Mouse (Mus musculus): ENCODE measurements at regions not wholly inside any gene's neighbourhood (a gene's known extent, or its start where the extent isn't known, plus 50 kb on each side); places are given as distances from the start of the nearest gene placed in this dataset.

DNA sequence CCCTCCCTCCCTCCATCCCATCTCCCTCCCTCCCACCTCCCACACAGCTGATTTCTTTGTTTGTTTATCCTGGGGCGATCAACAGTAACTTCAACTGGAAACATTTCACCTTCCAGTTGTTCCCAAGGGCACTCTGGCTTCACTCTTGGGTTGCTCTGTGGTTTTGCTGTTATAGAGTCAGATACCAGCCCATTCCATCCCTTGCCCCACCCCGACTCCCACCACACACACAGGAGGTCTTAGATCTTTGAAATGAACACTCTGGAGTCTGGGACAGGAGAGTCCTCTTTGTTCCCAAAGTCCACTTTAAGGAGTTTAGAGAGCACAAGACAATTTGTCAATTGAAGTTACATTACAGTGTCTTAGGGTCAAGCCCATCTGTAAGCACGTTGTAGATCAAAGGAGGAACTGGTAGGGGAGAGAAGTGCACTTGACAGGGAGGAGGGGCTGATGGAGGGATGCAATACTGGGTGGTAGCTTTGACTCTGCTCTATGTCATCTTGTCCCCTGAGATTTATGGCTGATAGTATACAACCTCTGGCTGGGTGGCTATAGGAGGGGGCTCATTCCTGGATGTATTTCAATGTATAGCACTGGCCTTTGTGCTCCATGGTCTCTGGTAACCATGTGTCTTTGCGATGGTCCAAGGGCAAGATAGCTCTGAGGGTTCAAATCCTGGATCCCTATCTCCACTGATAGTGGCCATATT, 313.9 kb downstream of the Glrx3 start:
- no peak for DNase-seq

GRCm38 (mm10) chr7:137765961-137766360, 328.5 kb downstream of the Glrx3 start:
- no peak for DNase-seq

DNA sequence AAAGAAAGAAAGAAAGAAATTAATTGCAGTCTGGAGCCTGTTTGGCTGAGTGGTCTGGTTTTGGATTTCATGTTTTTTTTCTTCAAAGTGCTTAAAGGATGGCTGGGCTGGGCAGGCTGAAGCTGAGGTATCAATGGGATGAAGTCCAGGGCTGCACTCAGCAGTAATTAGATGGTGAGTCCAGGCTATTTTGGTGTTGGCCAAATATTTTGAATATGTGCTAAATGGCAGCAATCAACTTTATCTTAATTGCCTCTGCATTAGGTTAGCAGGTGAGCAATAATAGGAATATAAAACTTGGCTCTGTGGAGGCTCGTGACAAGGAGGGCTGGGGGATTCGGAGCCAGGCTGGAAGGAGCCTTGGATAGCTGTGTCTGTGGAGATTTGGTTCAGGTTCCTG, 329.3 kb downstream of the Glrx3 start:
- no peak for DNase-seq

DNA sequence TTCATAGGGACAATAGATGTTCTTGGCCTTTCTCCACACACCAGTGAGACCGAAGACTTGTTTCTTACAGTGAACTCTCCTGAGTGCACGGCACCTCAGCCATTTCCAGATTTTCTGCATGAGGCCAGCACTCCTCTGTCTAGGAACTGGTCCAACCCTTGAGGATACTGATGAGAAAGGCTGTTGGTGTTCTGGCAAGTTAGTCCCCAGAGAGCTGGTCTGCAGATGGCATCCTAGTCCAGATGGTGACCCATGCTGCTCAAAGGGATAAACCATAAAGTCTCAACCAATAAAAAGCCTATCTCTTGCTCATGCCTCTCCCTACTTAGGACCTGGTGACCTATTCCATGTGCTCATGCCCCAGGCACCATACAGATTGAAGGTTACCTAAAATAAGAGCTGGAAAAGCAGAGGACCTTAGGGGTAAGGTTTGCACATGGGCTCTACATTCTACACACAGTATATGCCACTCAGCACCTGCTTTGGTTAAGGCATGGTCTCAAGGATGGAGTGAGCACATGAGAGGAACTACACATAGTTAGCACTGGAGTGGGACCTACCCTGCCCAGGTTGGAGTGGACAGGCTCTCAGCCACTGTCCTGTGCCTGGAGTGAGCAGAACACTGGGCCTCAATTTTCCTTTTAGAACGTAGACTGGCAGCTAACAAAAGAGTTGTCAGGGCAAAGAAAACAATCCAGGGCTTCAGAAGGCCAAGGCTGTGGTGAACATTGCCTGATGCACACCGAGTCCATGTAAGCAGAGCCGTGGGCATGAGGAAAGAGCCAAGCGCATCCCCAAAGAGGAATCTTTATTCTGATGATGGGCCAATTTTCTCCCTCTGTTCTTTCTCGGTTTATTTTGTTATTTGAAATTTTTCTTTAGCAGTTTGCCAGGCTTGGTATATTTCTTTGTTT, 335.9 kb downstream of the Glrx3 start:
- DNase-seq = no peak

DNA sequence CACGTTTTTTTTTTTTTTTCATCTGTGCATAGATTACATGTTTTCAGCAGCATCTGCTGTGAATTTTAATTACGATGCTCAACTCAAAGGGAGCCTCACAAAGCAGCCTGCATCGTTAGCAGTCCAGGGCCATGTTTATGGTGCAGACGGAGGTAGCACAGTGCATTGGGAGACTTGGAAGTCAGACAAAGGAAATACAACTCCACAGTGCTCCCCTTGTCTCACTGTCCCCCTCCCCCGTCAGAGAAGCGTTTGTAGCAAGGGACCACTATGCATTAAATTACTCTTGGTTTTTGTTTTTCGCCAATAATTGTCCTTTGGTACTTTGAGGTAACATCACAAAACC, 336.5 kb downstream of the Glrx3 start:
- DNase-seq = no peak

DNA sequence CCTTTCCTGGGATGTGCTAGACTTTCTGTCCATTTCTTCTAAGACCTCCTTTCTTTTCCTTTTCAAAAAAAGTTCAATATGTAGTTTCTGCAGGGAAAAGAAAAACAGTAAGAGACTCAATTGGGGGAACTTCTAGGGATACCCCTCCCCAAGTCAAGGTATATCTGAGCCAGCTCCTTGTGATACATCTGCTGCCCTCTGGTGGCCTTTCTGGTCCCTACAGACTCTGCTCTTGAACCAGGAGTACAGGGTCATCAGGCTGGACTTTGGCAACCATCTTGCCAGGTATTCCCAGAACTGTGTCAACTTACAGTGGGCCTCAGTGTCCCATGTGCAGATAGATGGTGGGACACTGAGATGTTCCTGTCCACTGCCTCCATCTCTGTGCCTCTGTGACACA, 346.5 kb downstream of the Glrx3 start:
- peak; percentile 34 to 76 for DNase-seq

- no peak for DNase-seq
Measured at GRCm38 (mm10) chr7:137805361-137805760, 367.9 kb downstream of the Glrx3 start.

GRCm38 (mm10) chr7:137812839-137813238, 375.4 kb downstream of the Glrx3 start:
- DNase-seq = no peak

GRCm38 (mm10) chr7:137840520-137840919, 403.1 kb downstream of the Glrx3 start:
- DNase-seq = no peak

DNA sequence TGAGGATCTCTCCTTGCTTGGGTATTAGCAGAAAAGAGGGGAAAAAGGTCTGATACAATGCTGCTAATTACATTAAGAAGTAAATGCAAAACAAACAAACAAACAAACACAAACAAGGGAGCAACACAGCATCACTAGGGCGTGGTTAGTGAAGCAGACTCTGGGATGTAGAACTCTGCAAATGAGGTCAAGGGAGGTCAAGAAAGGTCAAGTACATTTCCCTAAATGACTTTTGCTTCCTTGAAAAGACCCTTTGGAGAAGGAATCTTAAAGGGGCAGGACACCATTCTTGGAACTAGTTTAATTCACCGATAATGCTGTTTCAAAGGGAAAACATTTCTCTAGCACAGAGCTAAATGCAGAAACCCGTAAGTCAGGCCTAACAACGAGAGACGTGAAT, 403.6 kb downstream of the Glrx3 start:
- DNase-seq = no peak

DNA sequence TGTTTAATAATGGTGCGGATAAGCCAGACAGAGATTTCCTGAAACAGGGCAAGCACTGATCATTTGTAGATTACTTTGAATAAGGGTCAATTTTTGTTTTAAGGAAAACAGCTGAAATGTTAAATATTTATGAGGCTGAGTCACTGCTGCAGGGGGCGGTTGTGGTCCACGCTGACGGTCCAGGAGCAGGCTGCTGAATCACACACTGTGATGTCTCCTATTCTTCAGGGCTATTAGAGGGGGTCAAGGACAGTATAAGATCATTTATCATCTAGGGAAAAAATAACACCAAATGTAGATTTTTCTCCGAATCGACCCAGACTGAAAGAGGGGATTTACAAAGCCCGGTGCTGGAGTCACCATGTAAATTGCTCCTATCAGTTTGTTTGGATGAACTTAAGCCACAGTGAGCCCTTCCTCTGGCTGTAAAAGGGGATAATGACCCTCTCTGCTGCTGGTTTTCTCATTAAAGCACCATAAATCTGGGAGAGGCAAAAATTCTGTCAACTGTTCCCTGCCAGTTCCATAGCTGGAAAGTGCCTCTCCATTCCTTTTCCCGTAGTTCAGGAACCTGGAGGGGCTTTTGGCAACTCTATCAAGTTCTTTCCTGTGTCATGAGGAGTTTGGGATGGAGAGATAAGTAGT, 404.2 kb downstream of the Glrx3 start:
- peak in 1 of 2 experiments; percentile 10 for DNase-seq

DNA sequence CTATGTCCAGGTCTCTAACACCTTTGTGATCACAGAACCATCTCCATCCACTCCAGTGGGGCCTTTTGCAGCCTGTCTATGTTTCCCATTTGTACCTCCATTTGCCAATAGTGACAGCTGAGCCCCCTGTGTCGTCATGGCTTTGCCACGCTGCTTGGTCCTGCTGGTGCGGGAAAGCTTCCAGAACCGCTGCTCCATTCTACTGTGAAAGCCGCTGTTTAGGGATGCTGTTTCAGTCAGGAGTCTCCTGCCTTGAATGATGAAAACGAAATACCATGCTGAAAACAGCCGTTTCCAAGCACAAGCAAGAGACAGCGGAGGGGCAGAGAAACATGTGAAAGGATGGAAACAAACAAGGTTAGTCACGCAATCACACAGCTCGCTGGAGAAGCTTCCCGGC, 410.4 kb downstream of the Glrx3 start:
- no peak for DNase-seq

DNA sequence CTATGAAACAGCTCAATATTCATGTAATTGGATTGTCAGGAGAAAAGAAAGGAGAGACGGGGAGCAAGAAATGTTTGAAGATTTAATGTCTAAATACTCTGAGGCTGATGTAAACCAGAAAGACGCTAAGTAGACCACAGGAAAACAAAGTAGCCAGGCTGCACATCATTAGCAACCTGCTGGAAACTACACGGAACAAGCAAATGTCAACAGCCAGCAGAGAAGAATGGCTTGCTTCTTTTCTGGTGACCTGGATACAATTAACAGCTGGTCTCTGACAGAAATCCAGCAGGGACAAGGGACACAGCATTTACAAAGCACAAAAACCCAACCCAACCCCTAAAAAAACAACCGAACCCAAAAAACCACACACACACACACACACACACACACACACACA, 413.6 kb downstream of the Glrx3 start:
- no peak for DNase-seq

- no peak for DNase-seq
Measured at GRCm38 (mm10) chr7:137859681-137860080, 422.3 kb downstream of the Glrx3 start.

- DNase-seq = no peak
Measured at GRCm38 (mm10) chr7:137860520-137860919, 423.1 kb downstream of the Glrx3 start.

GRCm38 (mm10) chr7:137864912-137865311, 427.5 kb downstream of the Glrx3 start:
- no peak for DNase-seq

DNA sequence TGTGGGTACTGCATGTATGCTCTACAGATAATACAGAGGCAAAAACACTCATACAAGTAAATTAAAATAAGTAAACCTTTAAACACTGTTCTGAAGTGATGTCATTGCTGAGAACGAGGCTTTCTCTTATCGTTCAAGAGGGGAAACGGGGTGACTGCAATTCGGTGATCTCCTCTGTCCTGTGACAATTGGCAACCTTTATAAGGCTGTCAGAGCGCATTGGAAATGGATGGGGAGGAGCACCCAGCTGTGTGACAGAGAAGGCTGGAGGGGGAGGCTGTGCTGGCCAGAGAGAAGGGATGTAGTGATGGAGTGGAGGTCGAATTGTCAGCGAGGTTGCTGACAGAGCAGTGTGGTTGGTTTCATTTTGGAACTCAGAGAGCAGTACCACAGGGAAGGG, 428.0 kb downstream of the Glrx3 start:
- no peak for DNase-seq

- peak; percentile 55 to 60 for DNase-seq
Measured at GRCm38 (mm10) chr7:137866880-137867279, 429.5 kb downstream of the Glrx3 start.

DNA sequence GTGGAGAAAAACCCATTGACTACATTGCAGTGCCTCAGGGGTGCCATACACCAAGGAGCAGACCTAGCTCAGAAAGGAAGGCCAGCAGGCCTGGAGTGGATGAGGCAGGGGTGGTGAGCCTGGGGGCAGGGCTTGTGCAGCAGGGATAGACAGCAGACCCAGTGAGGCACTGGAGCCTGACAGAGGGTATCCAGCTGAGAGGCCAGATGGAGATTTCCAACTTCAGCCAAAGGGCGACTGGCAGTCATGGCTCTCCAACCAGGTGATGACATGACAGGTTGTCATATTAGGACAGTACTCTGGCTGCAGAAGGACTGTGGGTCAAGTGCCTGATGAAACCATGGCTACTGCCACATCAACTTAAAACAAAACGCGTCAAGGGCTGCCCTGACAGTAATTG, 431.1 kb downstream of the Glrx3 start:
- DNase-seq = no peak

DNA sequence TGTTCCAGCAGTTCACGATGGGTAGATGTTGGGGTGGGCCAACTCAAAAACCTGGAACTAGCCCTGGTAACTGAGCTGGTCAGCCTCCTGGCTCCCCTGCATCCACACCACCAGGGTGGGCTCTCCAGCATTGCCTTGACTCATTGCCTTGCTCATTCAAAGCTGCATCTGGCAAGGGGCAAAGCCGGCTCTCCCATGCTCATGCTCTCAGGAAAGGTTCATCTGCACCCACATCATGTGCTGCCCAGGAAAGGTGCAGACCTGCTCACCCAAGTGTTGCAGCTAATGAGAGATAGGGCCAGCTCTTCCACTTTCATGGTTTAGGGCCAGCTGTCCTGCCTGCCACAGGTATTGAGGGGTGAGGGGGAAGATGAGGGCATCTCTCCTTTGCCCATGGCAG, 437.9 kb downstream of the Glrx3 start:
- no peak for DNase-seq

GRCm38 (mm10) chr7:137879296-137879695, 441.9 kb downstream of the Glrx3 start:
- DNase-seq = no peak

DNA sequence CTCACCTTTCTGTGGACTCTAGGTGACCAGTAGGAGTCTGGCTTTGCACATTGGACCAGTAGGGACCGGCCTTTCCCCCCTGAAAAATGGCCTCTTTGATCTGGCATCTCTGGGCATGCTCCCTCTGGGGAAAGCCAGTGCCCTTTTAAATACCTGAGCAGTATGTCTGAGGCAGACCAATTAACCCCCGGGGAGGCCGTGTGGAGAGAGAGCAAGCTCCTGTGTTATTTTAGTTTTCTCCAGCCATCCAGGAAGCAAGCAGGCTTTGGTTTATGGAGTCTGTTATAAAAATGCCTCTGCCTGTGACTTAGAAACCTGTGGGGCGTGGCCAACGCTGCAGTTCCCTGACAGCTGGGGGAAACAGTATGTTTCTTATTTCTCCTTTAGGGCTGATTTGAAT, 445.5 kb downstream of the Glrx3 start:
- DNase-seq = peak; percentile 31 to 32

GRCm38 (mm10) chr7:137883701-137884100, 446.3 kb downstream of the Glrx3 start:
- DNase-seq = no peak

GRCm38 (mm10) chr7:137885146-137885545, 447.7 kb downstream of the Glrx3 start:
- no peak for DNase-seq

All from kidney, postnatal 36 days (tissue).